Mouse (Mus musculus) cerebellum, postnatal 14 days (tissue): ENCODE data around the gene Atl1.

Source experiments
- DNase-seq, 2 experiments: peaks; one replicate each; pipeline ENCODE4 v3.0.0; 2021; ENCODE audit warnings: mixed read lengths in 2 of 2

Gene Atl1

GRCm38 (mm10) chr12:69885170-69885923, 7.1 kb upstream of the Atl1 start:
- no peak for DNase-seq

DNA sequence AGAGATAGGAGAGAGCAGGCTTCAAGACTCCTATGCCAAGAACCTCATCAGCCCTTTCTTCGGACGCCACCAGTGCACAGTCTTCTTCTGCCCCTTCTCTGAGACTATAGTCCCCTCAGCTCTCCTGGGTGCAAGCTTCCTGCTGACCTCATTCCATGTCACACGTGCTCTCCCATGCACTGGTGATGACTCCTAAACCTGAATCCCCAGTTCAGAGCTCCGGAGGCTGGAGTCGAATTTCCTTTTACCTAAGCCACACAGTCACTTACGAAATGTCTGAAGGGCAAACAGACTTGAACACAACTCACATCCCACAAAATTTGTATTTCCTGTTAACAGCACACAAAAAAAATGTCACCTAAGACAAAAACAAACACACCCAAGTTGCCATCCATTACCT, 4.6 kb upstream of the Atl1 start:
- DNase-seq, result no peak

- DNase-seq, result no peak
Measured at GRCm38 (mm10) chr12:69888345-69888744, 4.1 kb upstream of the Atl1 start.

GRCm38 (mm10) chr12:69890051-69890450, 2.4 kb upstream of the Atl1 start:
- DNase-seq, result no peak

DNA sequence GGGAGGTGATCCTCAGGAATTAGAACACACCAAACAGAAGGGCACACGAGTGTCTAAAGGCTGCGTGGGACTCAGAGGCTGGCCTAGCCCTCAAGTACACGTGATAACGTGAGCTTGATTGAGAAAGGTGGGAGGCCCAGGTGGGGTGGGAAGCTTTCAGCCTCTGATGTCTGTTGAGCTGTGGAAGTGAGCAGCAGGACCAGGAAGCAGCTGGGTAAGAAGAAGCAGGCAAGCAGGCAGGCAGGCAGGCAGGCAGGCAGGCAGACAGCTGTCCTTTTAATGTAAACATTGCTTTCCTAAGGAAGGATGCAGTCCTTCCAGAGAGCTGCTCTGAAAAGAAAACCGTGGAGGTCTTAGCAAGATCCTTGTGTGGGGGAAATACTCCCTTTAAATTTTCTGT, 1.9 kb upstream of the Atl1 start:
- peak in 1 of 2 experiments; percentile 19 for DNase-seq

DNA sequence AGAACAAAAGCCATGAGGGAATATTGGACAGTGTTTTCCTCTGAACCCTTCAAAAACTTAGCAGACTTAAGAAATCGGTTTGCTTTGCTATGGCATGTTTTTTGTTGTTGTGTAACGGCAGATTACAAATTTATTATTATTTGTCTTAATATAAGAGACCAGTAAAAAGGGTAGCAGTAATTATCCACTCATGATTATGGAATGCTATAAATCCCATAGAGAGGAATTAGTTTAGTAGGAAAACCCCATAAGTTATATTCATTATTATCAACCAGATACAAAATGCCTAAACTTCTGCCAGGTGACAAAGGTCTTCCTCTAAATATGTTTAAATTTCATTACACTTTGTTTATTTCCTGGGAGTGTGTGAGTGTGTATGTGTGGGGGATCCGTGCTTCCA, 693 bp upstream of the Atl1 start:
- no peak for DNase-seq

DNA sequence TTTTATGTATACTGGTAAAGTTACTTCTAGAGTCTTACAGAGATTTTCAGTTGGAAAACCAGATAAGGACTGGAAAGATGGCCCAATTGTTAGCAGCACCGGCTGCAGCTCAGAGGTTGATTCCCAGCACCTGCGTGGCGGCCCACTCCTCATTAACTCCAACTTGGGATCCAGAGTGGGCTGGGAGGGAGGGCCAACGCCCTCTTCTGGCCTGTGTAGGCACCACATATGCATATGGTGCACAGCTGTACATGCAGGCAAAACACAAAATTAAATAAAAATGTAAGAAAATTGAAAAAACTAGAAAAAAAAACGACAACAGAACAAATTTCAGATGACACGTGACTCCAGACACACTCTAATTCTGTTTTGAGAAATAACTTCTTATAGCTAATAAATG, 1.5 kb downstream of the Atl1 start:
- no peak for DNase-seq

DNA sequence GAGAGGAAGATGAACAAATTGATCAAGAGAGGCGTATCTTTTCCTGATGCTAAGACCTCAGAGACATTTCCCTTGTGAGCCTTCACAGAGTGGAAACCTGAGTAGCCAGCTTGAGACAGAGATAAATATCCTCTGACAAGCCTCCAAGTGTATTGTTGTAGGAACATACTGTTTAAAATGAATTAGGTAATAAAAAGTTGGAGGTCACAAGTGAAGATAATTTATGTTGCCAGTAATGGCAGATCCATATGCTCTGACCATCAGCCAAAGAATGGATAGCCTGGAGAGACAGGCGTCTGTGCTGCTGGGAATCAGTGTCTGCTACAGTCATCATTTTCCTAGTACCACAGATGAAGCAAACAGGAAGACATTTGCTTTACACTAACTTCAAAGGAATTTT, 2.6 kb downstream of the Atl1 start:
- DNase-seq, result no peak

GRCm38 (mm10) chr12:69898119-69898518, 5.7 kb downstream of the Atl1 start:
- no peak for DNase-seq

GRCm38 (mm10) chr12:69904991-69905390, 12.6 kb downstream of the Atl1 start:
- DNase-seq, result no peak

DNA sequence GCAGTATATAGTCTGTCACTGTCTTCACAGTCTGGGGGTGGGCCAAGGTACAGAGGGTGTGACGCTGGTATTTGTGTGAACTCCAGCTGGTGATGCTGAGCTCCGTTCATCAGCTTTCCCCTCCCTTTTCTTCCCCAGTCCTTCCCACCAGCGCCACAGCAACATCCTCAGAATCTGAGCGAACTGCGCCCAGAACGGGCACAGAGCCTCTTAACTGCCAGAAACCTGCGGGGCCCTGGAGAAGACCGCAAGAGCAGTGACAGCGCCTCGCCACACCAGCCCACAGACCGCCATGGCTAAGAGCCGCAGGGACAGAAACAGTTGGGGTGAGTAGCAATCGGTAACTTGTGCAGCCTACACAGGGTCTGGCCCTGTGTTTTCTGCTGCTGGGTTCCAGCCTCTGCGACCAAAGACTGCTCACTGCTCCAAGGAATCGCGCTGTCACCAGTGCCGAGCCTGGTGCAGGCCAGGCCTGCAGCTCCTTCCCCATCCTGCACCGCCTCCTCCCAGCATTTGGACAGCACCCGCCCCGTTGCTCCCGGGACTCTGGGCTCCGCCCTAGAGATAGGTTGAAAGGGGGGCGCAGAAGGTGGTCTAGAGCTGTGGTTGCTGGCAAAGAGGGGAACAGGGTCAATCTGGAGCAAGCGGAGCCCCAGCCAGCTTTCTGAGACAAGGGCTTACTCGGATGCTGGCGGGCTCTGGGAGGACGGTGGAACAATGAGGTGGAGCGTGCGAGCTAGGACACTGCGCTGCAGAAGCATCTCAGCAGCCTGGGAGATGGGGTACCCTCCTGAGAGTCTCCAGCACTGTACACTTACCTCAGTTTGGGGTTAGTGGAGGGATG, 15.5 kb downstream of the Atl1 start:
- DNase-seq, result peak; percentile 86 to 87

- peak; percentile 85 to 86 for DNase-seq
Measured at GRCm38 (mm10) chr12:69908511-69908900, 16.1 kb downstream of the Atl1 start.

GRCm38 (mm10) chr12:69911906-69912305, 19.5 kb downstream of the Atl1 start:
- no peak for DNase-seq

DNA sequence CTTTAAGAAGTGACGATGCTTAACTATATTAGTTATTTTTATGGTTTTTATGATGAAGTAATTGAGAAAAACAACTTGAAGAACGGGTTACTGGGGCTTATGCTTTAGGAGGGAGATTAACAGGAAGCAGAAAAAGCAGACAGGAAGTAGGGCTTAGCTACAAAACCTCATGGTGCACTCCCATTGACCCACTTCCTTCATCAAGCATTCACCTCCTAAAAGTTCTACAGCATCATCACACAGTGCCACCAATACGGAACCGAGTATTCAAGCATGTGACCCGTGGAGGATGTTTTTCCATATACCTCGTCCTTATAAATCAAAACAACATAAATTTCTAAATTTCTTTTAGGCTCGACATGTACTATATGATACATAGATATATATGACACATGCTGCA, 20.3 kb downstream of the Atl1 start:
- DNase-seq, result no peak

DNA sequence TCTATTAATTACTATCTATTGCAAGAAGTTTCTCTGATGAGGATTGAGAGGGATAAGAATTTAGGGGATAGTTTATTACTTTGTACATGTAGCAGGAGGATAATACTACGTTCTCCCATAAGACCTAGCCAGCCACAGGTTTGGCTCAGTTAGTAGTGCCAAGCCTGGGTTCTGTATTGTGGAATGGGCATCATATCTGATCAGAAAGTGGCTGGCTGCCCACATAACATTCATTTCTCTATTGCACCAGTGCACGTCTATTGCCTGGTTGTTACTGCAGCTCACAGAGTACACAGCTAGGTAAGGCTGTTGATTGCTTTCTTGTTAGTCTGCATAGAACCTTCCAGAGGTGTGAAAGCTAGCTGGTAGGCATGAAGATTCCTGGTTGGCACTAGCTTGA, 25.5 kb downstream of the Atl1 start:
- no peak for DNase-seq

DNA sequence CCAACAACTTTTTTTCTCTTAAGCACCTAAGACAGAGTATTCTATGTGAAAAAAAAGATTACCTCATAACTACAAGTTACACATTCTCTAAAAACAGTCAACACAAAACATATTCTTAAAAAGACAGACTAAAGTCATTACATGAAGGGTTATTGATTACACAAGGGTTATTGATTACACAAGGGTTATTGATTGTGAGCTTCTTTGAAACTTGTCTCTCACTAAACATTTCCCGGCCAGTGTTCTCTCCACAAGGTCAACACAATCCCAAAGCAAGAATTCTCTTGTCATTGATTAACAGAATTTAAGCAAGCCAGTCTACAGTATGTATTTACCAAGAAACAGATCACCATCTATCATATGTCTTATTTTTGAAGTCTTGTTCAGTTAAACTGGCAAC, 29.7 kb downstream of the Atl1 start:
- no peak for DNase-seq

GRCm38 (mm10) chr12:69923128-69923527, 30.7 kb downstream of the Atl1 start:
- DNase-seq, result no peak

- DNase-seq, result no peak
Measured at GRCm38 (mm10) chr12:69923603-69924002, 31.2 kb downstream of the Atl1 start.

DNA sequence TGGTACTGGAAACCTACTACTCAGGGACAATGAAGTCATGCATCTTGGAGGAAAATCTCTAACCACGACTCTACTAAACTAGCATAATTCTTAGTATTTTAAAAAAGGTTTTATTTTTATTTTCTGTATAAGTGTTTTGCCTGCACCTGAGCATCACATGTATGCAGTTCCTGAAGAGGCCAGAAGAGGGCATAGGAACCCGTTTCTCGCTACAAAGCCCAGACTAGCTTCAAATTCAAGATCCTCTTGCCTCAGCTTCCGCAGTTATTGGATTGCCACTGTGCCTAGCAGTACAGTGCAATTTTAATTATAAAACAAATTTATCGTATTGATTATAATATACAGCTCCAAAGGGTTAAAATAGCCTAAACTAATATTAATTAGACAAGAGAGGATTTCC, 31.6 kb downstream of the Atl1 start:
- peak; percentile 53 to 60 for DNase-seq

GRCm38 (mm10) chr12:69926716-69927115, 34.3 kb downstream of the Atl1 start:
- no peak for DNase-seq

DNA sequence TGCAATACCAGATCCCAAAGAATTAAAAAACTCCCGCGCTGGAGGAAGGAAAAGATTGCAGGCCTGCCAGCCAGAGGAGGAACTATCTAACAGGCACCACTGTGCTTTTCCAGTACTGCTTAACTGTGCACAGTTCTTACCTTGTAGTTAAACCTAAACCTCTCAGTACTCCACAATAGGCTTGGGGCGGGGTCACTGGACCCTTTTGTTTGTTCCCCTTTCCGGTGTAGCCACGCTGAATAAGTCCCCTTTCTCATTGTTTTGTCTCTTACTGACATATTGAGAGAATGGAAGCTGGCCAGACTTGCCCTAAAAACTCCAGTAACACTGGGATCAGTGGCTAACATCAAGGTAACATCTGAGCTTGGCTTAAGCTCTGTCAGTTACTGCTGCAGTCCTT, 45.3 kb downstream of the Atl1 start:
- DNase-seq, result no peak

GRCm38 (mm10) chr12:69939291-69939690, 46.9 kb downstream of the Atl1 start:
- peak in 1 of 2 experiments; percentile 55 for DNase-seq

- DNase-seq, result no peak
Measured at GRCm38 (mm10) chr12:69941655-69942329, 49.4 kb downstream of the Atl1 start.

GRCm38 (mm10) chr12:69945861-69946260, 53.4 kb downstream of the Atl1 start:
- no peak for DNase-seq
